Mouse (Mus musculus) right cerebral cortex, postnatal 36 days (tissue): ENCODE data around the gene Trim71.
A peak's percentile ranks its signal among the peaks of the same experiment; 100 is the strongest.

Experiments used
- DNase-seq, 2 experiments: peaks; one replicate each; pipeline ENCODE4 v3.0.0; 2022; ENCODE audit warnings: low spot score in 2 of 2, mixed read lengths in 1 of 2

The Trim71 gene

GRCm38 (mm10) chr9:114557086-114557485 lies 7.1 kb downstream of the Trim71 start:
- no peak for DNase-seq

GRCm38 (mm10) chr9:114556276-114556855 lies 7.8 kb downstream of the Trim71 start:
- DNase-seq, result no peak

DNA sequence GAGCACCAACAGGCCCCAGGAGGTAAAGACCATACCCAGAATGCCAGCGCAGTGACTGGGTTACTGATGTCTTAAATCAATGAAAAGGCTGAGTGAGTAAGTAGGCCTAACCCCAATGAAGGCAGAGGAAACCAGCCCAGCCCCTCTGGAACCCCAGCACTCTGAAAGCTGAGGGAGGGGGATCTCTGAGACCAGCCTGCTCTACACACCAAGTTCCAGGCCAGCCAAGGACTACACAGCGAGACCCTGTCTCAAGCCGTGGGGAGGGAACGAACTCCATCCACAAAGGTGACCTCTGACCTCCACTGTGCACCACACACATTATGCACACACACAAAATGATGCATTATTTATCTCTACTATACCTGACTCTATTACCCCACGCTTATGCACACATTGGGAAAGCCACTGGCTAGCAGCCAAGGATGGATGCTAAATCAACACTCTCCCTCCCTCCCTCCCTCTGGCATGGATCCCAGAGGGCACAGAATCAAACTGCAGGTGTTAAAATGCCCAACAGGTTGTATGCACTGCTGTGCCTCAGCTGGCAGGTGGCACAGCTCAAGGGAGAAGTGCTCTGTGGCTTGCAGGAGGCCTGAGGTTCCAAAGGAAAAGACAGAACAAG lies 9.7 kb downstream of the Trim71 start:
- DNase-seq, result no peak

DNA sequence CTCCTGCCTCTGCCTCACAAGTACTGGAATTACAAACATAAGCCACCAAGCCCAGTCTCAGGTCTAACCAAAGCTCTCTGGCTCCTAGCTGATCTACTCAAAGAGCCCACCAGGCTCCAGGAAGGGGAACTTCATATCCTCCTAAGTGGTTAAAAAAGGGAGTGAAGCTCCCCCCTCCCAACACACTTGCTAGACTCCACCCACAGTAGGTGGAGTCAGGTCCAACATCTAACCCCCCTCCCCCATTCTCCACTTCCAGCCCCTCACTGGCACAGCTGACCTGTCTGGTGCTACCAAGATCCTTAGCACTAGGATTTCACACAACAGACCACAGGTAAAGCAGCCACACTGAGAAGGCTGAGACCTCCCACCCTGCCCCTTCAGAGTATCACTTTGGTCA lies 10.3 kb downstream of the Trim71 start:
- no peak for DNase-seq

GRCm38 (mm10) chr9:114550033-114550432 lies 14.1 kb downstream of the Trim71 start:
- no peak for DNase-seq

- DNase-seq, result no peak
Measured at GRCm38 (mm10) chr9:114549117-114549516, 15.1 kb downstream of the Trim71 start.

- no peak for DNase-seq
Measured at GRCm38 (mm10) chr9:114548496-114548895, 15.7 kb downstream of the Trim71 start.

DNA sequence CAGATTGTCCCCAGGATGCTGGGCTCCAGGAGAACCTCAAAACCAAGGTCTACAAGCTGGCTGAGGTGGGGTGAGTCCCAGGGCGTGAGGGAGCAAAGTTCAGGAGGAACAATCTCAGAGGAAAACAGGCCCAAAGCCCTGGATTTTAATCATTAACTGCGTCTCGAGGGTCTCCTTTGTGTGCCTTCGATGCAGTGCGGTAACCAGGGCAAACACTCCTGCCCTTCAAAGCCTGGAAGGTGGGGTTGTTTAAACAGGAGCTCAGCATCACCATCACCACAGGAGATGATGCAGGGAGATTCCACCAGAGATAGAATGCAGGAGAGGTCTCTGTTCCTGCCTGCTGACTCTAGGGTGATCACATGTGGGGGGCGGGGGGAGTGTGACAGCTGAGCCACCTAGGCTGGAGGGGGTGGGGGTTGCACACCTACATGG lies 16.5 kb downstream of the Trim71 start:
- no peak for DNase-seq

GRCm38 (mm10) chr9:114546765-114547164 lies 17.4 kb downstream of the Trim71 start:
- no peak for DNase-seq

- no peak for DNase-seq
Measured at GRCm38 (mm10) chr9:114544754-114545393, 19.3 kb downstream of the Trim71 start.

DNA sequence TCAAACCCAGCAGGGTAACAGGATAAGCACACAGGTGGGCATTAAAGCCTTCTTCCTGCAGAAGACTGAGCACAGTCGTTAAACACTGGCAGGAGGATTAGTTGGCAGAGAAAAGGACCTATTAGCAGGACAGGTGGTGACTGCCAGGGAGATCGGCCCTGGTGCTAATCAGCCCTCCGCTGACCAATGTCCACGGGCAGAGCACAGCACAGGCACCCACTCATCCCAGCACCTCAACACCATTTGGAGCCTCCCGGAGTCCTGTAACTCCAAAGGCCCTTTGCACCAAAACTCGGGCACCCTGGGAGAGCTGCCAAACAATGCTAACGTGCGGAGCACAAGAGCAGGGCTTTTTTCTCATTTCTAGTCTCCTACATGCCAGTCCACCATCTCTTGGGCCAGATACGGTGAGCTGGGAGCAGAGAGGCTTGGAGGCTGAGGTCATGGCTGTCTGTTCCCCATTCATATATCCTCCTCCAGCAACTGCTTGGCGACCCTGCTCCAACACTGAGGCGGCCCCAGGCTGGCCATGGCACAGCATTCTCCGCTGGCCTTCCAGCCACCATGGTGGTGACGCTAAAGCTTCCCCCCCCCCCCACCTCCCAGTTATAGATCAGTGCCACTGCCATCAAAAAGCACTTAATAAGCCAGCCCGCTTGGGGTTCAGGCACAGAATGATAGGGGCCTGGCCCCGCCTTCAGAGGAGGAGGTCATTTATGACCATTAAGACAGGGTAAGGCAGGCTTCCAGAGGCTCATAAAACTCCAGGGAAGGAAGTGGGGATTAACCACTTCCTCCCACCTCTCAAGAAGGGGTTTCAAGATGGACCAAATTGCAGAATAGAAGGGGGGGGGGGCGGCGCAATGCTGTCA lies 20.1 kb downstream of the Trim71 start:
- DNase-seq, result no peak

- no peak for DNase-seq
Measured at GRCm38 (mm10) chr9:114541279-114541741, 22.9 kb downstream of the Trim71 start.

DNA sequence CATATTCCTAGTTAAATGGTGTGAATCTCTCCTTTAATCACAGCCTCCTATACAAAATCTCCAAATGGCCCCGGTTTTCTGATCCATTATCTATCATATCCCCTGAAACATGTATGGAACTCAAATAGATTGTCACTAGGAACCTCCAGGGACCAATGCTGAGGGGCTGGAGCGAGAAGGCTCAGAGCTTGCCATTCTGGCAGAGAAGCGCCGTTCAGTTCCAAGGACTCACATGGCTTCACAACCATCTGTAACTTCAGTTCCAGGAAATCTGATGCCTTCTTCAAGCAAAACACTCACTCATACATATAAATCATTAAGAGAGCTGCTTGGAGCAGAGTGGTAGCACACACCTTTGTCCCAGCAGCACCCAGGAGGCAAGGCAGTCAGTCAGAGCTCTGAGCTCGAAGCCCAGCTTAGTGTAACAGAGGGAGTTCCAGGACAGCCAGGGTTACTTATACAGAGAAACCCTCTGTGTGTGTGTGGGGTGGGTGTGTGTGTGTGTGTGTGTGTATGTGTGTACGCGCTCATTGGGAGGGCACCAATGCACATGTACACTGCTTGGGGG lies 25.1 kb downstream of the Trim71 start:
- no peak for DNase-seq

- no peak for DNase-seq
Measured at GRCm38 (mm10) chr9:114536628-114537027, 27.5 kb downstream of the Trim71 start.

DNA sequence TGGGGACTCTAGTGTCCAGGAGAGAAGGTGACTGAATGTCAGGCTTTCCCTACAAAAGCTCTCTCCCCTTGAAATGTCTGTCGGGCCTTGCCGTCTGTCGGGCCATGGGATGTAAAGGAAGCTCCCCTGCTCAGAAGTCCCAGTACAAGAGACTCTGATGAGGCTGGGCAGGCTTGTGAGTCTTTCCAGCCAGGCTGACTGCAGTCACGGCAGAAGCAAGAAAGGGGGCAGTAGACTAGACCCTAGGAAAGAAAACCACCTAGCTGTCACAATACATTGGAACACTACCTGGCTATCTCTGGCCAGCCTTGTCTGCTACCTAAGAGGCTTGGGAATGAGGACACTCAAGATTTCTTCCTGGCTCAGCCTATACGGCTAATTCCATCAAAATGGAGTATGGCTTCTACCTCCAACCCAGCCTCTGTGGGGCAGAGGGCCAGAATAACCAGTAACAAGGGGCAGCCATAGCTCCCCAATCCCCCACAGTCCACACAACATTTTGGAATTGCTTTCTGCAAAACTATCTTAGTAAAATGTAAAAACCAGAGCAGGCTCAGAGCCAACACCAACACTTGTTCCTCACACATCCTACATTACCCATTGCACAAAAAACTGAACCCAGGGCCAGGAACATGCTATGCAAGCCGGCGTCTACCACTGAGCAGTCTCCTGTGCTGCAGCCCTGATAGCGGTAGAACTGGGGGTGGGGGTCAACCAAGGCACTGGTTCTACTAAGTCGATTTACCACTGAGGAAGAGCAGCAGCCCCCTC lies 29.2 kb downstream of the Trim71 start:
- peak in 1 of 2 experiments; percentile 6 for DNase-seq

DNA sequence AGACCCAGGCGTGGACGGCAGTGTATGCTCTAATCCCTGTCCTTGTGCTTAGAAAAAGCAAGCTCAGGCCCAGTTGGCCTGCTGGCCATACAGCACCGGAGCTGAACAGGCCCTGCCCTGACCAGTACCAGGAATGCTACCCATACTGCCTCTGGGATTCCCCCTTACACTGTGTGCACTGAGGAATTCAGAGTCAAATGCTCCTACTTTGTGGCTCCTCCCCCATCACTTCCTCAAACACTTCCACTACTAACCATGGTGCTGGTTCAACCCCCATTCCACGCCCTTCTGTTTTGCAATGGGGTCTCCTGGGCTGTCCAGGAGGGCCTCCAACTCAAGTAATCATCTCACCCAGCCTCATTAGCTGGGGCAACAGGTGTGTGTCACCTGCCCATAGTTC lies 30.3 kb downstream of the Trim71 start:
- no peak for DNase-seq

- DNase-seq, result no peak
Measured at GRCm38 (mm10) chr9:114531276-114531675, 32.9 kb downstream of the Trim71 start.

- DNase-seq, result no peak
Measured at GRCm38 (mm10) chr9:114528680-114529048, 35.5 kb downstream of the Trim71 start.

GRCm38 (mm10) chr9:114527992-114528679 lies 36.0 kb downstream of the Trim71 start:
- no peak for DNase-seq

DNA sequence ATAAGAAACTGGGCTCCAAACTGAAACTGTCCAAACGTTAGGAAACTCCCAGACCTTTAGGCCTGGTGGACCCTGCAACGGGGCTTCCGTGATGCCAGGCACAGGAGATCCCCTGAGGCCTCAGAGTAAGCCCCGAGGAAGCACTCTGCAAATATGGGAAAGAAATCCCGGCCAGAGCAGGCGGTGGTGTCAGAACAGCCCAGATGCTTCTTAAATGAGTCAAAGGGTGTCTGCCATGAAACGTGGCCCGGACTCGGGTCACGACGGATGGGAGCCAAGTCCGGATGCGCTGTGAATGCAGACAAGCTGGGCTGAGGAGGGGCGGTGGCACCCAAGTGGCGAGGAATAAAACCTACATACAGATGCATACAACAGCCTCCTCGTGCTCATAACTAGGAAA lies 37.1 kb downstream of the Trim71 start:
- no peak for DNase-seq

GRCm38 (mm10) chr9:114526581-114526980 lies 37.6 kb downstream of the Trim71 start:
- DNase-seq, result no peak
